Mouse (Mus musculus): ENCODE results near the gene Meioc. TPM values are rescaled to one million over a fixed set of nuclear protein-coding genes. Genes with fewer than 3 reads are reported as not detected.

The Meioc gene
- polyA plus RNA-seq, 1 experiment from 2014 or later, result 1.1 TPM

GRCm38 (mm10) chr11:102630731-102631130 is 32.8 kb upstream of the Meioc start:
- H3K9me3 ChIP-seq (ENCODE audit: control insufficient read depth, low read length), result no peaks in the 10 kb centered on the region
- no peak overlapping the region; the same call in 1 of the 2 replicates for H3K9ac ChIP-seq (ENCODE audit: low read length)
- 40% methylated on average over 7 of the region's 7 CpGs for WGBS
- no peak for ATAC-seq (ENCODE audit: insufficient number of reproducible peaks, insufficient read depth, low FRiP score, low read depth)
- no peaks in the 10 kb centered on the region for H3K27me3 ChIP-seq (ENCODE audit: control insufficient read depth, insufficient read depth, low read length)
- H3K36me3 ChIP-seq (ENCODE audit: control insufficient read depth, insufficient read depth, low read length), result no peaks in the 10 kb centered on the region
- H3K4me3 ChIP-seq (ENCODE audit: control insufficient read depth in 1 of 2, insufficient read depth in 1 of 2, low read depth in 1 of 2, low read length in 2 of 2), result no peak overlapping the region
- no peak overlapping the region for H3K4me2 ChIP-seq (ENCODE audit: low read length)
- peaks cover 21 to 31% of the 10 kb centered on the region in 2 experiments for H3K4me1 ChIP-seq (ENCODE audit: control insufficient read depth in 2 of 2, insufficient read depth in 2 of 2, low read length in 2 of 2)
- H3K27ac ChIP-seq (replicated peaks in 1 of 2; ENCODE audit: control insufficient read depth in 1 of 2, insufficient read depth in 1 of 2, low read depth in 2 of 2, low read length in 2 of 2), result no peak overlapping the region

GRCm38 (mm10) chr11:102631203-102631602 is 32.3 kb upstream of the Meioc start:
- Histone ChIP-seq H3K27me3 (ENCODE audit: control insufficient read depth, insufficient read depth, low read length) (no peaks in the 10 kb centered on the region), H3K4me1 (ENCODE audit: control insufficient read depth in 2 of 2, insufficient read depth in 2 of 2, low read length in 2 of 2) (peaks cover 21 to 31% of the 10 kb centered on the region in 2 experiments), H3K4me3 (ENCODE audit: control insufficient read depth in 1 of 2, insufficient read depth in 1 of 2, low read depth in 1 of 2, low read length in 2 of 2) (no peak overlapping the region), H3K36me3 (ENCODE audit: control insufficient read depth, insufficient read depth, low read length) (no peaks in the 10 kb centered on the region), H3K4me2 (ENCODE audit: low read length) (no peak overlapping the region), H3K9me3 (ENCODE audit: control insufficient read depth, low read length) (no peaks in the 10 kb centered on the region), H3K9ac (ENCODE audit: low read length) (no peak overlapping the region), H3K27ac (replicated peaks in 1 of 2; ENCODE audit: control insufficient read depth in 1 of 2, insufficient read depth in 1 of 2, low read depth in 2 of 2, low read length in 2 of 2) (no peak overlapping the region)
- ATAC-seq (ENCODE audit: insufficient number of reproducible peaks, insufficient read depth, low FRiP score, low read depth), result no peak
- WGBS, result 64% methylated on average over 5 of the region's 5 CpGs

- 7% methylated on average over 12 of the region's 13 CpGs for WGBS
- H3K4me3 ChIP-seq (ENCODE audit: control insufficient read depth in 1 of 2, insufficient read depth in 1 of 2, low read depth in 1 of 2, low read length in 2 of 2), result no peak overlapping the region
- peak overlapping the region; percentile 43; the same call in 1 of the 2 replicates for H3K9ac ChIP-seq (ENCODE audit: low read length)
Observed at GRCm38 (mm10) chr11:102632725-102633124, 30.8 kb upstream of the Meioc start.

GRCm38 (mm10) chr11:102633379-102633778 is 30.1 kb upstream of the Meioc start:
- H3K4me1 ChIP-seq (ENCODE audit: control insufficient read depth in 2 of 2, insufficient read depth in 2 of 2, low read length in 2 of 2), result peaks cover 23 to 31% of the 10 kb centered on the region in 2 experiments
- H3K9me3 ChIP-seq (ENCODE audit: control insufficient read depth, low read length), result no peaks in the 10 kb centered on the region
- no peaks in the 10 kb centered on the region for H3K36me3 ChIP-seq (ENCODE audit: control insufficient read depth, insufficient read depth, low read length)
- H3K27ac ChIP-seq (replicated peaks in 1 of 2; ENCODE audit: control insufficient read depth in 1 of 2, insufficient read depth in 1 of 2, low read depth in 2 of 2, low read length in 2 of 2), result 0 out of 4 replicates have a peak overlapping the region, but pooled peaks have one; percentile 24 to 44
- WGBS, result 22% methylated on average over 9 of the region's 9 CpGs
- 0 out of 2 replicates have a peak overlapping the region, but pooled peaks have one; percentile 43 for H3K9ac ChIP-seq (ENCODE audit: low read length)
- no peak overlapping the region for H3K4me3 ChIP-seq (ENCODE audit: control insufficient read depth in 1 of 2, insufficient read depth in 1 of 2, low read depth in 1 of 2, low read length in 2 of 2)
- ATAC-seq (ENCODE audit: insufficient number of reproducible peaks, insufficient read depth, low FRiP score, low read depth), result no peak
- peak overlapping the region; percentile 49 for H3K4me2 ChIP-seq (ENCODE audit: low read length)
- no peaks in the 10 kb centered on the region for H3K27me3 ChIP-seq (ENCODE audit: control insufficient read depth, insufficient read depth, low read length)

More at GRCm38 (mm10) chr11:102632725-102633124, 30.8 kb upstream of the Meioc start:
- Histone ChIP-seq H3K36me3 (ENCODE audit: control insufficient read depth, insufficient read depth, low read length) (no peaks in the 10 kb centered on the region), H3K4me1 (ENCODE audit: control insufficient read depth in 2 of 2, insufficient read depth in 2 of 2, low read length in 2 of 2) (peaks cover 23 to 31% of the 10 kb centered on the region in 2 experiments), H3K9me3 (ENCODE audit: control insufficient read depth, low read length) (no peaks in the 10 kb centered on the region), H3K27me3 (ENCODE audit: control insufficient read depth, insufficient read depth, low read length) (no peaks in the 10 kb centered on the region), H3K27ac (replicated peaks in 1 of 2; ENCODE audit: control insufficient read depth in 1 of 2, insufficient read depth in 1 of 2, low read depth in 2 of 2, low read length in 2 of 2) (0 out of 4 replicates have a peak overlapping the region, but pooled peaks of 1 of the 2 experiments have one; percentile 24), H3K4me2 (ENCODE audit: low read length) (peak overlapping the region; percentile 49)
- no peak for ATAC-seq (ENCODE audit: insufficient number of reproducible peaks, insufficient read depth, low FRiP score, low read depth)

GRCm38 (mm10) chr11:102636887-102637286 is 26.6 kb upstream of the Meioc start:
- H3K4me2 ChIP-seq (ENCODE audit: low read length), result no peak overlapping the region
- no peaks in the 10 kb centered on the region for H3K9me3 ChIP-seq (ENCODE audit: control insufficient read depth, low read length)
- 36% methylated on average over 12 of the region's 12 CpGs for whole genome bisulfite sequencing
- peaks cover 22 to 37% of the 10 kb centered on the region in 2 experiments for H3K4me1 ChIP-seq (ENCODE audit: control insufficient read depth in 2 of 2, insufficient read depth in 2 of 2, low read length in 2 of 2)
- no peak overlapping the region for H3K4me3 ChIP-seq (ENCODE audit: control insufficient read depth in 1 of 2, insufficient read depth in 1 of 2, low read depth in 1 of 2, low read length in 2 of 2)
- no peak overlapping the region for H3K9ac ChIP-seq (ENCODE audit: low read length)
- no peaks in the 10 kb centered on the region for H3K36me3 ChIP-seq (ENCODE audit: control insufficient read depth, insufficient read depth, low read length)
- no peak for ATAC-seq (ENCODE audit: insufficient number of reproducible peaks, insufficient read depth, low FRiP score, low read depth)
- no peaks in the 10 kb centered on the region for H3K27me3 ChIP-seq (ENCODE audit: control insufficient read depth, insufficient read depth, low read length)
- H3K27ac ChIP-seq (replicated peaks in 1 of 2; ENCODE audit: control insufficient read depth in 1 of 2, insufficient read depth in 1 of 2, low read depth in 2 of 2, low read length in 2 of 2), result no peak overlapping the region

GRCm38 (mm10) chr11:102643891-102644382 is 19.6 kb upstream of the Meioc start:
- Histone ChIP-seq H3K4me1 (ENCODE audit: control insufficient read depth in 2 of 2, insufficient read depth in 2 of 2, low read length in 2 of 2) (peaks cover 26 to 57% of the 10 kb centered on the region in 2 experiments), H3K9ac (ENCODE audit: low read length) (no peak overlapping the region), H3K36me3 (ENCODE audit: control insufficient read depth, insufficient read depth, low read length) (no peaks in the 10 kb centered on the region), H3K9me3 (ENCODE audit: control insufficient read depth, low read length) (no peaks in the 10 kb centered on the region), H3K27me3 (ENCODE audit: control insufficient read depth, insufficient read depth, low read length) (no peaks in the 10 kb centered on the region), H3K27ac (replicated peaks in 1 of 2; ENCODE audit: control insufficient read depth in 1 of 2, insufficient read depth in 1 of 2, low read depth in 2 of 2, low read length in 2 of 2) (peak overlapping the region; percentile 80 to 93), H3K4me3 (ENCODE audit: control insufficient read depth in 1 of 2, insufficient read depth in 1 of 2, low read depth in 1 of 2, low read length in 2 of 2) (no peak overlapping the region), H3K4me2 (ENCODE audit: low read length) (no peak overlapping the region; the same call in 1 of the 2 replicates)
- WGBS, result 7% methylated on average over 10 of the region's 10 CpGs
- peak; percentile 87 for ATAC-seq (ENCODE audit: insufficient number of reproducible peaks, insufficient read depth, low FRiP score, low read depth)

- no peak for ATAC-seq (ENCODE audit: insufficient number of reproducible peaks, insufficient read depth, low FRiP score, low read depth)
- Histone ChIP-seq H3K4me1 (ENCODE audit: control insufficient read depth in 2 of 2, insufficient read depth in 2 of 2, low read length in 2 of 2) (peaks cover 21 to 37% of the 10 kb centered on the region in 2 experiments), H3K27ac (replicated peaks in 1 of 2; ENCODE audit: control insufficient read depth in 1 of 2, insufficient read depth in 1 of 2, low read depth in 2 of 2, low read length in 2 of 2) (peak overlapping the region; percentile 64 to 77)
Observed at GRCm38 (mm10) chr11:102646226-102646625, 17.3 kb upstream of the Meioc start.

GRCm38 (mm10) chr11:102647885-102648284 is 15.6 kb upstream of the Meioc start:
- Histone ChIP-seq H3K4me2 (ENCODE audit: low read length) (no peak overlapping the region), H3K27me3 (ENCODE audit: control insufficient read depth, insufficient read depth, low read length) (no peaks in the 10 kb centered on the region), H3K4me1 (ENCODE audit: control insufficient read depth in 2 of 2, insufficient read depth in 2 of 2, low read length in 2 of 2) (peaks cover 20 to 35% of the 10 kb centered on the region in 2 experiments), H3K9me3 (ENCODE audit: control insufficient read depth, low read length) (no peaks in the 10 kb centered on the region), H3K9ac (ENCODE audit: low read length) (no peak overlapping the region), H3K27ac (replicated peaks in 1 of 2; ENCODE audit: control insufficient read depth in 1 of 2, insufficient read depth in 1 of 2, low read depth in 2 of 2, low read length in 2 of 2) (no peak overlapping the region), H3K36me3 (ENCODE audit: control insufficient read depth, insufficient read depth, low read length) (no peaks in the 10 kb centered on the region), H3K4me3 (ENCODE audit: control insufficient read depth in 1 of 2, insufficient read depth in 1 of 2, low read depth in 1 of 2, low read length in 2 of 2) (no peak overlapping the region)
- no peak for ATAC-seq (ENCODE audit: insufficient number of reproducible peaks, insufficient read depth, low FRiP score, low read depth)
- WGBS, result 48% methylated on average over 12 of the region's 12 CpGs

More at GRCm38 (mm10) chr11:102646226-102646625, 17.3 kb upstream of the Meioc start:
- H3K27me3 ChIP-seq (ENCODE audit: control insufficient read depth, insufficient read depth, low read length), result no peaks in the 10 kb centered on the region
- H3K4me2 ChIP-seq (ENCODE audit: low read length), result peak overlapping the region; percentile 37
- 63% methylated on average over 13 of the region's 13 CpGs for WGBS
- H3K4me3 ChIP-seq (ENCODE audit: control insufficient read depth in 1 of 2, insufficient read depth in 1 of 2, low read depth in 1 of 2, low read length in 2 of 2), result no peak overlapping the region
- H3K36me3 ChIP-seq (ENCODE audit: control insufficient read depth, insufficient read depth, low read length), result no peaks in the 10 kb centered on the region
- no peak overlapping the region for H3K9ac ChIP-seq (ENCODE audit: low read length)
- H3K9me3 ChIP-seq (ENCODE audit: control insufficient read depth, low read length), result no peaks in the 10 kb centered on the region
